Mouse (Mus musculus): Measurements from ENCODE around the gene Abi1. TPM values are rescaled to one million over a fixed set of nuclear protein-coding genes. Genes with fewer than 3 reads are reported as not detected.

Abi1 gene
- total and polyA plus RNA-seq, 2 experiments from 2014 or later, result 64.9 to 180 TPM

DNA sequence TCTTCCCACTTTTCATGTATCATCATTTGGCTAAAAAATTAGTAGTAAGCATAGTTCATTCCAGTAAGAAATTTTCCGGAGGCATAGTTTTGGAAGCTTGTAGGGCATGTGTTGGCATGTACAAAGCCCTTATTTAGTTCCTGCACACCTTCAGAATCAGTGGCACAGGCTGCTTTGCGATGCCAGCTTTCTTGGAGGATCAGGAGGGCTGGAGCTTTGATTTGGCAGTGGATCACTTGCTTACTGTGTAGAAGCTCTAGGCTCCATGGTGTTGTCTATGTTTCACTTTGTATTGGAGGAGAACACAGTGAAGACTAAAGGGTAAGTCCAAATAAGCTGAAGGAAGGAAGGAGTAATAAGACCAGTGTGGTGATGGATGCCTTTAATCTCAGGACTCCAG is 30.4 kb upstream of the Abi1 start:
- no peak for DNase-seq (ENCODE audit: low spot score)
- ATAC-seq, result no peak
- H3K27me3 ChIP-seq (ENCODE audit: insufficient read depth, low read length), result no peaks in the 10 kb centered on the region
- H3K27ac ChIP-seq, result no peak overlapping the region
- TF ChIP-seq CTCF (IDR thresholded peaks at IDR 0.05; ENCODE audit: low read depth), result no peak
- H3K4me1 ChIP-seq (ENCODE audit: insufficient read depth, low read length), result no peaks in the 10 kb centered on the region
- H3K4me3 ChIP-seq (ENCODE audit: low read length), result no peak overlapping the region
- H3K36me3 ChIP-seq (ENCODE audit: insufficient read depth, low read length), result no peaks in the 10 kb centered on the region
- H3K9ac ChIP-seq (replicated peaks; ENCODE audit: low read length), result no peak overlapping the region
- 73% methylated on average over 2 of the region's 2 CpGs for WGBS
- H3K4me2 ChIP-seq (ENCODE audit: low read depth, low read length), result no peak overlapping the region
- H3K9me3 ChIP-seq (ENCODE audit: low read length), result no peaks in the 10 kb centered on the region

DNA sequence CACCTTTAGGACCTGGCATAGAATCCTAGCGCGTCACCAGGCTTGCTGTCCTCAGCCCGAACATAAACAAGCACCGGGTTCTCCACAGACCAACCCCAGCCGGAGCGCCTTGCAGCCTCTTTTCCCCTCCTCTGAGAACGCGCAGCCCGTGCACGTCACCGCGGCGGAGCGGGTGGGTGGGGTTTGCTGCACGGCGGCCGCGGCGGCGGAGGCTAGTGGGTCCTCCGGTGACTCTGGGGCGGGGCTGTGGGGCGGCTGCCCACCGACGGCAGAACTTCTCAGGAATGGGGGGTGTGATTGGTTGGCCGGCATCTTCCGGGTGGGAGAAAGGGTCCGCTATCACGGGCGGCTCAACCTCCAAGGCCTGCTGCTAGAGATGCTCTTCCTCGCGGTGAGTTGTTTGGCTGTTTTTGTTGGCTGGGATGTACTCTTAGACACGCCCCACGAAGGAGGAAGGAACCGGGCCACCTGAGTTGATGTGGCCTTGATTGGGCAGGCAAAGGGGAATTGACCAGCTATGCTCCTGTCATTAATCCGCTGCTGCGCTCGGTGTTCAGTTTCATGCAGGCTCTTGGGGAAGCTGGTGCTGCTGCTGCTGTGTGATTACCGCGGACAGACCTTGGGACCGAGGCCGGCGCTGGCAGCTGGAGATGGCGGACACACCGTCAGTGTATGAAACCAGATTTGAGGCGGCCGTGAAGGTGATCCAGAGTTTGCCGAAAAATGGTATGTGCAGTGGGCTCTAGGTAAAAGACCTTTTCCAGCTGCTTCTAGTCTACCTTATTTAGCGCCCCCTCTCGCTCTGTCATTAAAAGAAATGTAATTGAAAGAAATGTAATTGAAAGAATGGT is 29.1 kb upstream of the Abi1 start:
- Histone ChIP-seq H3K9ac (replicated peaks; ENCODE audit: low read length) (peak overlapping the region; percentile 75), H3K27ac (peak overlapping the region; percentile 96), H3K4me2 (ENCODE audit: low read depth, low read length) (peak overlapping the region; percentile 90), H3K36me3 (ENCODE audit: insufficient read depth, low read length) (no peaks in the 10 kb centered on the region), H3K9me3 (ENCODE audit: low read length) (no peaks in the 10 kb centered on the region), H3K27me3 (ENCODE audit: insufficient read depth, low read length) (no peaks in the 10 kb centered on the region), H3K4me3 (ENCODE audit: low read length) (peak overlapping the region; percentile 54), H3K4me1 (ENCODE audit: insufficient read depth, low read length) (no peaks in the 10 kb centered on the region)
- peak; percentile 60 for TF ChIP-seq CTCF (IDR thresholded peaks at IDR 0.05; ENCODE audit: low read depth)
- WGBS, result 2% methylated on average over 50 of the region's 50 CpGs
- ATAC-seq (peak; percentile 93), DNase-seq (ENCODE audit: low spot score) (peak; percentile 95)

DNA sequence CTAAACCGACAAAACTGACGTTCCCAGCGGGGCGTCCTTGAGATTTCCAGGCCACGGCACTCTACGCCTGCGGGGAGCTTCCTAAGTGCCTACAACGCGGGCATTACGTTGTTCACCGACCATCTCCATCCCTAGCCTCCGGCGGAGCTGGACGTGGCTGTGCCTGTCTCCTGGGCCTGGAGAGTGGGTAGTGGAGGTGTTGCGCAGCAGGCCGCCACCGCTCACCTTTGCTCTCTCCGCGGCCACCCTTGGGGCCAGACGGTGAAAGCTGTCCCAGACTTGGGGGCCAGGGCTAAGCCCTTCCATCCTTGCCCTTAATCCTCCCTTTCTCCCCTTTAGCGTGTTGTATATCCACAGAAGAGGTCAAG is 28.3 kb upstream of the Abi1 start:
- Histone ChIP-seq H3K27me3 (ENCODE audit: insufficient read depth, low read length) (no peaks in the 10 kb centered on the region), H3K9me3 (ENCODE audit: low read length) (no peaks in the 10 kb centered on the region), H3K4me1 (ENCODE audit: insufficient read depth, low read length) (no peaks in the 10 kb centered on the region), H3K4me3 (ENCODE audit: low read length) (peak overlapping the region; percentile 54), H3K4me2 (ENCODE audit: low read depth, low read length) (peak overlapping the region; percentile 90), H3K36me3 (ENCODE audit: insufficient read depth, low read length) (no peaks in the 10 kb centered on the region), H3K9ac (replicated peaks; ENCODE audit: low read length) (peak overlapping the region; percentile 75), H3K27ac (peak overlapping the region; percentile 96)
- peak; percentile 67 for ATAC-seq
- no peak for DNase-seq (ENCODE audit: low spot score)
- TF ChIP-seq CTCF (IDR thresholded peaks at IDR 0.05; ENCODE audit: low read depth), result no peak
- WGBS, result 0% methylated on average over 21 of the region's 21 CpGs

DNA sequence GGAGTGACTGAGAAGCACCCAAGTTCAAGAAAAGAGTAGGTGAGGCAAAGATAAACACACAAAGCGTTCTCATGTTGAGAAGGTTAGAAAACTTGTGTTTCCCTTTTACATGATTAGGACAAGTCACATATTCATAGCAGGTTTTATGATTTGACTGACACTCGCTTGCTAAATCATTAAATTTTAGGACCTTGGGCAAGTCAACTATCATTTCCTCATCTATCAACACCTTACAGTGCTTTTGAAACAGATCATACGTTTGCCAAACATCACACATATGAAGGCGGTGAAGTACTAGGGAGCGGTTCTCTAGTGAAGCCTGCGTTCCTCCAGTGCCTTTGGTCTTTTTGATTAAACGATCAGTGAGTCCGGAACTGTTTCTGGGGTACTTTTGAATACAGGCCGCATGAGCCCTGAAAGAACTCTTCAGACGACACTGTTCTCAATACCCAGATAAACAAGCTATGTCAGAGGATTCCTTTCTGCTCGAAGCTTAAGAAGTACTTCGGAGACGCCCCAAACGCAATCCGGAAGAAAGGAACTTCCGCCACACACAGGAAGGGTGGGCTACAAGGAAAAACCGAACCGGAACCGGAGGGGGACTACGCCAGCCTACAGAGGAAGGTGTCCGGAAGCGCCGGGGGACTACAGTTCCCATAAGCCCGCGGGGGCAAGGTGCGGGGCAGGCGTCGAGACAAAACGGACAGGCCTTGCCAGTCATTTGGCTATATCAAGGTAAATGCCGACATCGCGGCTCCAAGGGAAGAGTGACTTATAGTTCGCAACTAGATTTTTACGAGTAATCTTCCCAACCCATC is 27.7 kb upstream of the Abi1 start, which contains the start of gene Acbd5:
Acbd5 (plus strand) TSS at position 616 of the 818 bp plus-strand sequence.
- H3K27me3 ChIP-seq (ENCODE audit: insufficient read depth, low read length), result no peaks in the 10 kb centered on the region
- WGBS, result 2% methylated on average over 34 of the region's 34 CpGs
- no peaks in the 10 kb centered on the region for H3K9me3 ChIP-seq (ENCODE audit: low read length)
- H3K4me2 ChIP-seq (ENCODE audit: low read depth, low read length), result peak within 1 kb of the TSS; percentile 90
- TF ChIP-seq CTCF (IDR thresholded peaks at IDR 0.05; ENCODE audit: low read depth), result peak; percentile 7; the same call in 1 of the 2 replicates
- H3K36me3 ChIP-seq (ENCODE audit: insufficient read depth, low read length), result no peaks in the 10 kb centered on the region
- H3K9ac ChIP-seq (replicated peaks; ENCODE audit: low read length), result peak within 1 kb of the TSS; percentile 75
- DNase-seq (ENCODE audit: low spot score), result peak; percentile 98
- H3K27ac ChIP-seq, result peak within 1 kb of the TSS; percentile 96
- H3K4me1 ChIP-seq (ENCODE audit: insufficient read depth, low read length), result no peaks in the 10 kb centered on the region
- H3K4me3 ChIP-seq (ENCODE audit: low read length), result peak within 1 kb of the TSS; percentile 54
- peak; percentile 96 for ATAC-seq

DNA sequence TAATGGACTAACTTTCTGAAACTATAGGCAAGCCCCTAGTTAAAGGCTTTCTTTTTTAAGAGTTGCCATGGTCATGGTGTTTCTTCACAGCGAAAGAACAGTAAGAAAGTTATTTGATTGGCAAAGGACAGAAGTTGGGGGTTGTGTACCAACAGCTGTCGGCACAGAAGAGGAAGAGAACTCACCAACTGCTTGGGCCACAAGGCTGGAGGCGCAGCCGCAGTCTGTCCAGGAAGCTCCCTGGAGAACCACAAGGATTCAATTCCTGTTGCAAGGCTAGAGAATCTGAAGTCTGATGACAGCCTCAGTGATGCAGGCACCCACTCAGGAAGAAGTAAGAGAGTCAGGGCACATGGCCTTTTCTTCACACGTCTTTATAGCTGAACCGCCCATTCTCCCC is 12.5 kb upstream of the Abi1 start:
- ATAC-seq, result no peak
- Histone ChIP-seq H3K27ac (no peak overlapping the region), H3K36me3 (ENCODE audit: insufficient read depth, low read length) (no peaks in the 10 kb centered on the region), H3K4me1 (ENCODE audit: insufficient read depth, low read length) (no peaks in the 10 kb centered on the region), H3K27me3 (ENCODE audit: insufficient read depth, low read length) (no peaks in the 10 kb centered on the region), H3K4me2 (ENCODE audit: low read depth, low read length) (no peak overlapping the region), H3K9me3 (ENCODE audit: low read length) (no peaks in the 10 kb centered on the region), H3K9ac (replicated peaks; ENCODE audit: low read length) (no peak overlapping the region), H3K4me3 (ENCODE audit: low read length) (no peak overlapping the region)
- no peak for DNase-seq (ENCODE audit: low spot score)
- 77% methylated on average over 6 of the region's 6 CpGs for WGBS
- no peak for TF ChIP-seq CTCF (IDR thresholded peaks at IDR 0.05; ENCODE audit: low read depth)

DNA sequence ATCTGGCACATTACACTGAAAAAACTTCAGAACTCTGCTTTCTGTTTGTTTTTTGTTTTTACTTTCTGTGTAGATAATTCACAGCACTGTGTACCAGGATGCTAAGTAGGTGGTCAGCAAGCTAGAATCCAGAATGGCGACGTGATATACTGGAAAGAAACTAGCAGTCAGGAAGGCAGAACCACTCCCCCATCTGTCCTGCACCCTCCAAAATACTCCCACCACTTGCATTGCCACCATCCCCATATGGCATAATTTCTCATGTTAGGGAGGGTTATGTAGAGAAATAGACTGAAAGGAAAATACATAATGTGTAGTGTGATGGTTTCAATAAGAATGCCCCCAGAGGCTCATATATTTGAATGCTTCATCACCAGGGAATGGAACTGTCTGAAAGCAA is 11.8 kb upstream of the Abi1 start:
- Histone ChIP-seq H3K27ac (no peak overlapping the region), H3K4me3 (ENCODE audit: low read length) (no peak overlapping the region), H3K9me3 (ENCODE audit: low read length) (no peaks in the 10 kb centered on the region), H3K9ac (replicated peaks; ENCODE audit: low read length) (no peak overlapping the region), H3K4me2 (ENCODE audit: low read depth, low read length) (no peak overlapping the region), H3K27me3 (ENCODE audit: insufficient read depth, low read length) (no peaks in the 10 kb centered on the region), H3K36me3 (ENCODE audit: insufficient read depth, low read length) (no peaks in the 10 kb centered on the region), H3K4me1 (ENCODE audit: insufficient read depth, low read length) (no peaks in the 10 kb centered on the region)
- no peak for TF ChIP-seq CTCF (IDR thresholded peaks at IDR 0.05; ENCODE audit: low read depth)
- no peak for ATAC-seq
- WGBS, result 80% methylated on average over 2 of the region's 2 CpGs
- no peak for DNase-seq (ENCODE audit: low spot score)

Measured in hindbrain, postnatal 0 days (tissue).